Mouse (Mus musculus) spleen, adult 2 months (tissue): ENCODE data around the gene Sbk1.

Source experiments
- CTCF ChIP-seq: fragments of 200-500 bp; IDR thresholded peaks from 2 replicates; pipeline ENCODE4 v1.5.1; 2011; ENCODE audit warnings: mild to moderate bottlenecking, inconsistent platforms; ENCODE audit not compliant: insufficient read depth, insufficient read length, insufficient replicate concordance; ENCODE audit errors: extremely low read depth
- POLR2A ChIP-seq: fragments of 200-500 bp; IDR thresholded peaks from 2 replicates; pipeline ENCODE4 v1.6.1; 2011; ENCODE audit warnings: low read depth, low read length, inconsistent platforms

- TF ChIP-seq CTCF = no peak
- TF ChIP-seq POLR2A = no peak
Observed at GRCm38 (mm10) chr7:126332691-126333090, 60.3 kb downstream of the Sbk1 start.
